Mouse (Mus musculus): ENCODE data around the gene Chl1. TPM values are rescaled to one million over a fixed set of nuclear protein-coding genes. Genes with fewer than 3 reads are reported as not detected.

Chl1 gene
- polyA plus RNA-seq (2017; shearing (Covaris generic)), result not detected

DNA sequence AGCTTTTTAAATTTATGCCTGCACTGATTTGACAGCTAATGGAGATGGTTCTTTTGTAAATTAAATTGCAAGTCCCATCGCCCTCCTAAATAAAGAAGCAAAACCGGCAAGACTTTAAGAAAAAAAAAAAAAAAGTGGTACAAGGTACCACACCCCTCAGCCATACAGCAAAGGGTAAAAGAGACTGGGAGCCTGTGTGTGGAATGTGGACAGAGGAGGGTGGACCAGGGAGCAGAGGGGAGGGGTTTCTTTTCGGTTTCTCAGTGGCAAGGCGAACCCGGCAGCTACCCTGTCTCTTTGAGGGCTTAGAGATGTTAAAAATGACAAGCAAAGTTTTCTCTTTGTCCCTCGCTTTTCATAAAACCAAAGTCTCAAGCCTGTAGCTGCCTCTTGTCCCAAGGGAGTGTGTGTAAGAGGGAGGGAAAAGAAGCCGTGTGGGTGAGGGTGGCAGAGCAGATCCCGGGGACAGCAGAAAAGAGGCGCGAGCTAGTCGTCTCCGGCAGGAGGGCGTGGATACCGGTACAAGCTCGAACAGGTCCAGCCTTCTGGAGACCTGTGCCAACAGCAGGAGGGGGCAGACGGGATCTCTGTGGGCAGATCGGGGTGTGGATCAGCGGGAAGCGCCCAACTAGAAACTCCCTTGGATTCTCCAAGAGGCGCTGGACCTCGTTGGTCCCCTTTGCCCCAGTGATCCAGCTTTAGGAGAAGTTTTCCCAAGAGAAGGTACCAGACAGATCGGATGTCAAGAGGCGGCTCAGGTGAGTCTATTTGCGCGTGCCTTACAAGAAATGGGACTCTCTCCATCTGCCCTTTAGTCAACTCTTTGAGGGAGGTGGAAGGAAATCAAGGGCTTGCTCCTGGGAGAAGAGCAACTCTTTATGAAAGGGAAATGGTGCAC, at the start of gene Chl1:
Gene Chl1, plus strand, starts transcription at position 195 of the 898 bp plus-strand sequence.

Measured in activated CD4-positive, CD25-positive, alpha-beta regulatory T cell, adult 9 weeks (primary cell).